Mouse (Mus musculus) liver, embryonic 14.5 days (tissue): ENCODE data around the gene Slc38a2. TPM values are rescaled to one million over a fixed set of nuclear protein-coding genes. Genes with fewer than 3 reads are reported as not detected.

Source experiments
- ATAC-seq: fragments of 200-750 bp; cut with Nextera tagmentation; 2 replicates; pipeline ENCODE4 v1.8.0; 2017; ENCODE audit warnings: moderate number of reproducible peaks, mild to moderate bottlenecking, moderate library complexity; ENCODE audit not compliant: insufficient read depth
- DNase-seq, 3 experiments: peaks; one replicate each; pipeline ENCODE4 v3.0.0-alpha.2; 2012 to 2013; ENCODE audit warnings: low read depth in 3 of 3, low spot score in 3 of 3
- H3K27ac ChIP-seq: fragments of 300-500 bp; sonication (generic); 2 replicates; pipeline ENCODE4 v1.5.1; 2014; ENCODE audit warnings: moderate library complexity, mild to moderate bottlenecking, control low read depth, inconsistent platforms
- H3K27me3 ChIP-seq: fragments of 300-500 bp; sonication (generic); 2 replicates; pipeline ENCODE4 v1.6.1; 2014; ENCODE audit warnings: mild to moderate bottlenecking, low read length, moderate library complexity; ENCODE audit not compliant: control insufficient read depth, insufficient read depth
- H3K36me3 ChIP-seq: fragments of 300-500 bp; sonication (generic); replicated peaks from 2 replicates; pipeline ENCODE4 v1.6.1; 2014; ENCODE audit warnings: low read depth; ENCODE audit not compliant: control insufficient read depth, insufficient read depth
- H3K4me1 ChIP-seq, 2 experiments: fragments of 200-500 bp in 1 of 2; fragments of 300-500 bp in 1 of 2; sonication (generic) in 1 of 2; replicated peaks; 2 replicates each; pipeline ENCODE4 v1.6.1; 2012 to 2014; ENCODE audit warnings: antibody characterized with exemption in 1 of 2, inconsistent platforms in 1 of 2, low read length in 1 of 2; ENCODE audit not compliant: control insufficient read depth in 2 of 2, insufficient read depth in 2 of 2
- H3K4me2 ChIP-seq: fragments of 300-500 bp; sonication (generic); 2 replicates; pipeline ENCODE4 v1.6.1; 2014; ENCODE audit warnings: low read depth, mild to moderate bottlenecking, control low read depth, moderate library complexity
- H3K4me3 ChIP-seq, 2 experiments: fragments of 200-500 bp in 1 of 2; fragments of 300-500 bp in 1 of 2; sonication (generic) in 1 of 2; 2 replicates each; pipeline ENCODE4 v1.5.1; 2012 to 2014; ENCODE audit warnings: low read depth in 2 of 2, low read length in 2 of 2, mild to moderate bottlenecking in 2 of 2, control low read depth in 1 of 2, inconsistent platforms in 1 of 2, moderate library complexity in 1 of 2; ENCODE audit not compliant: insufficient read depth in 1 of 2
- H3K9ac ChIP-seq: fragments of 300-500 bp; sonication (generic); replicated peaks from 2 replicates; pipeline ENCODE4 v1.6.1; 2014; ENCODE audit warnings: mild to moderate bottlenecking, control low read depth, moderate library complexity
- H3K9me3 ChIP-seq: fragments of 300-500 bp; sonication (generic); 2 replicates; pipeline ENCODE4 v1.6.1; 2016; ENCODE audit warnings: low read length, mixed read lengths; ENCODE audit not compliant: control insufficient read depth
- CTCF ChIP-seq: IDR thresholded peaks from 2 replicates; pipeline ENCODE4 v1.5.1; 2016; ENCODE audit warnings: antibody characterized with exemption, low read depth, control low read depth
- EP300 ChIP-seq: IDR thresholded peaks from 2 replicates; pipeline ENCODE4 v1.6.1; 2016; ENCODE audit warnings: antibody characterized with exemption, low read depth
- WGBS: fragments of 180-500 bp; shearing (Covaris S2); extraction: QIAGEN DNeasy Blood & Tissue Kit; methylation state at CpG from one replicate; pipeline ENCODE4 v1.1.7; 2014; ENCODE audit not compliant: insufficient replicate concordance; 5-methylcytosine and 5-hydroxymethylcytosine counted together
- polyA plus RNA-seq, 2 experiments: library from polyadenylated mRNA; depleted of rRNA in 1 of 2; stranded (reverse) in 1 of 2; unstranded in 1 of 2; fragments of >200 nt; fragmentation: Nextera tagmentation in 1 of 2; extraction: Ambion mirVana in 1 of 2; gene quantifications; 2 replicates each; pipeline versions ENCODE4 v1.2.1 to v1.2.3; 2012 to 2014

Gene Slc38a2
- polyA plus RNA-seq, 2 experiments = 19.9 to 28.8 TPM

- DNase-seq (no peak), ATAC-seq (no peak)
- Histone ChIP-seq H3K9me3 (no peaks in the 10 kb centered on the region), H3K27ac (no peak overlapping the region), H3K27me3 (no peaks in the 10 kb centered on the region), H3K36me3 (no peaks in the 10 kb centered on the region), H3K9ac (no peak overlapping the region), H3K4me3 (no peak overlapping the region), H3K4me2 (no peak overlapping the region), H3K4me1 (peaks cover 7 to 18% of the 10 kb centered on the region in 2 experiments)
- TF ChIP-seq CTCF (no peak), EP300 (no peak)
- 52% methylated on average over 8 of the region's 9 CpGs for WGBS
Observed at GRCm38 (mm10) chr15:96715079-96715691, 15.7 kb upstream of the Slc38a2 start.

GRCm38 (mm10) chr15:96714676-96715016 is 15.1 kb upstream of the Slc38a2 start:
- H3K4me2 ChIP-seq = no peak overlapping the region
- H3K27ac ChIP-seq = no peak overlapping the region
- no peak overlapping the region for H3K4me3 ChIP-seq
- WGBS = 33% methylated on average over 3 of the region's 3 CpGs
- DNase-seq = no peak
- H3K4me1 ChIP-seq = peaks cover 7 to 17% of the 10 kb centered on the region in 2 experiments
- H3K9ac ChIP-seq = no peak overlapping the region
- H3K36me3 ChIP-seq = no peaks in the 10 kb centered on the region
- H3K27me3 ChIP-seq = no peaks in the 10 kb centered on the region
- TF ChIP-seq CTCF (no peak), EP300 (no peak)
- no peaks in the 10 kb centered on the region for H3K9me3 ChIP-seq
- ATAC-seq = no peak

GRCm38 (mm10) chr15:96713758-96714675 is 14.5 kb upstream of the Slc38a2 start:
- Histone ChIP-seq H3K9me3 (no peaks in the 10 kb centered on the region), H3K4me3 (no peak overlapping the region), H3K9ac (no peak overlapping the region), H3K4me1 (peaks cover 8 to 19% of the 10 kb centered on the region in 2 experiments), H3K4me2 (no peak overlapping the region), H3K36me3 (no peaks in the 10 kb centered on the region), H3K27me3 (no peaks in the 10 kb centered on the region), H3K27ac (no peak overlapping the region)
- WGBS = 76% methylated on average over 5 of the region's 7 CpGs
- no peak for DNase-seq
- ATAC-seq = no peak
- TF ChIP-seq EP300 (no peak), CTCF (no peak)

- no peaks in the 10 kb centered on the region for H3K27me3 ChIP-seq
- 82% methylated on average over 5 of the region's 5 CpGs for WGBS
- no peak overlapping the region for H3K9ac ChIP-seq
- DNase-seq (no peak), ATAC-seq (no peak)
- H3K4me1 ChIP-seq = peaks cover 13 to 26% of the 10 kb centered on the region in 2 experiments
- TF ChIP-seq EP300 = no peak
- TF ChIP-seq CTCF = no peak
- H3K27ac ChIP-seq = no peak overlapping the region
- no peaks in the 10 kb centered on the region for H3K36me3 ChIP-seq
- H3K4me3 ChIP-seq = no peak overlapping the region
- H3K4me2 ChIP-seq = no peak overlapping the region
- H3K9me3 ChIP-seq = no peaks in the 10 kb centered on the region
Observed at GRCm38 (mm10) chr15:96712338-96712737, 12.8 kb upstream of the Slc38a2 start.

- WGBS = 75% methylated on average over 11 of the region's 11 CpGs
- Histone ChIP-seq H3K4me2 (no peak overlapping the region), H3K4me3 (no peak overlapping the region), H3K36me3 (no peaks in the 10 kb centered on the region), H3K9ac (no peak overlapping the region), H3K27ac (no peak overlapping the region), H3K4me1 (peaks cover 13 to 21% of the 10 kb centered on the region in 2 experiments), H3K9me3 (no peaks in the 10 kb centered on the region), H3K27me3 (no peaks in the 10 kb centered on the region)
- DNase-seq (no peak), ATAC-seq (no peak)
- no peak for TF ChIP-seq CTCF
- TF ChIP-seq EP300 = no peak
Observed at GRCm38 (mm10) chr15:96711664-96712063, 12.1 kb upstream of the Slc38a2 start.
